Mouse (Mus musculus) spleen, embryonic (tissue): Measurements from ENCODE around the gene Klk8.

Source experiments
- CTCF ChIA-PET: fragments of 350-600 bp; sonication (Branson Sonifier 250); formaldehyde crosslinking; loops from one replicate; lab custom pipeline; 2022; lab: Charles Lee

Klk8 gene

GRCm38 (mm10) chr7:43797333-43797769 lies at the start of gene Klk8:
Gene Klk8, plus strand, starts transcription at chr7:43797577.
- CTCF ChIA-PET = no interaction called here

- CTCF ChIA-PET = no interaction called here
Observed at GRCm38 (mm10) chr7:43747788-43748187, 49.6 kb upstream of the Klk8 start.

GRCm38 (mm10) chr7:43752806-43753205 lies 44.6 kb upstream of the Klk8 start:
- CTCF ChIA-PET = no interaction called here

GRCm38 (mm10) chr7:43766484-43766883 lies 30.9 kb upstream of the Klk8 start:
- CTCF ChIA-PET = no interaction called here

- CTCF ChIA-PET = no interaction called here
Observed at GRCm38 (mm10) chr7:43768597-43768996, 28.8 kb upstream of the Klk8 start, which contains the start of gene Klk12. Gene Klk12, plus strand, starts transcription at chr7:43768897.

DNA sequence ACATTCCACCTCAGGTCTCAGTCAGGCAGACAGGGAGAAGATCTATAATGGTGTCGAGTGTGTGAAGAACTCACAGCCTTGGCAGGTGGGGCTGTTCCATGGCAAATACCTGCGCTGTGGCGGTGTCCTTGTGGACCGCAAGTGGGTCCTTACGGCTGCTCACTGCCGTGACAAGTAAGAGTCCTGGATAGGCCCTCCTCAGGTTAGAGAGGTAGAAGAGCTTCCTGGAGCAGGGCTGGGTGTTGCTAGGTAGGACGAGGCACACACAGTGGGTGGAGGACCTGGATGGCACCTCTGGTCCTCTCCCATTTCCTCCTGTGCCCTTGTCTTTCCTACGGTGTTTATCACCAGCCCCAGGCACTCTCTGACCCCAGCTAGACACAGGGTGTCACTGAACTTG lies 27.7 kb upstream of the Klk8 start:
- CTCF ChIA-PET = no interaction called here

DNA sequence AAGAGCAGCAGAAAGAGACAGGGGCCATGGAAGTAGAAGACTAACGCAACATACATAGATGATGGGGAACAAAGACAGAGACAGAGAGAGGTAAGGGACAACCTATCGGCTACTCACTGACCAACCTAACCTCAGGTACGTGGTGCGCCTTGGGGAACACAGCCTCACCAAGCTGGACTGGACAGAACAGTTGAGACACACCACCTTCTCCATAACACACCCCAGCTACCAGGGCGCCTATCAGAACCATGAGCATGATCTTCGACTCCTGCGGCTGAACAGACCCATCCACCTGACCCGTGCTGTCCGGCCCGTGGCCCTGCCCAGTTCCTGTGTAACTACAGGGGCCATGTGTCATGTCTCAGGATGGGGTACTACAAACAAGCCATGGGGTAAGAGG lies 26.7 kb upstream of the Klk8 start:
- CTCF ChIA-PET = no interaction called here

DNA sequence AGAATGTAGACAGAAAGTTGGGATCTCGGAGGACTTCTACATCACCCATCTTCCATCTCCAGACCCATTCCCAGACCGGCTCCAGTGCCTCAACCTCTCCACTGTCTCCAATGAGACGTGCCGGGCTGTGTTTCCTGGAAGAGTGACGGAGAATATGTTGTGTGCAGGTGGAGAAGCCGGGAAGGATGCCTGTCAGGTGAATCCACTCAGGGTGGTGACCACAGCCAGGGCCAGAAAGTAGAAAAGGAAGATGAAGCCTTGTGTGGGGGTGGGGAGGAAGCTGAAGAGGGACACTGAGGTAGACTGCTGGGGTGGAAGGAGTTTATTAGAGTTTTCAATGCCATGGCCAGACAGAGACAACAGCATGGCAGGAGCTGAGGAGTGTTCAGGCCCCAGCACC lies 25.5 kb upstream of the Klk8 start:
- CTCF ChIA-PET = no interaction called here

DNA sequence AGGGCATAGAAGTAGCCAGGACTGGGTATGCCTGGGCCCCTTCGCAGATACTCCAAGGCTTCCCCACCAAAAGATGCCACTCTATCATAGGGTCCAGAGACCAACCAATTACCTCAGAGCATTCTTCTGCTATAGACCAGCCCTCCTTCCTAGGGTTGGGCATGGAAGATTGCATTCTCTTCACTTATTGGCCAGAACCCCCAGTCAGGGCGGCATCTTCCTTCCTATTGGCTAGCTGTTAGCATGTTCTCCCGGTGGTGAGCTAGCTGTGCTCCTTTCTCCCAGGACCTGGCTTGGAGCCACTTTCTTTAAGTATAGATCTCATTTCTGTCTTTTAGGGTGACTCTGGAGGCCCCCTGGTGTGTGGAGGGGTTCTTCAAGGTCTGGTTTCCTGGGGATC lies 24.5 kb upstream of the Klk8 start:
- CTCF ChIA-PET = no interaction called here

DNA sequence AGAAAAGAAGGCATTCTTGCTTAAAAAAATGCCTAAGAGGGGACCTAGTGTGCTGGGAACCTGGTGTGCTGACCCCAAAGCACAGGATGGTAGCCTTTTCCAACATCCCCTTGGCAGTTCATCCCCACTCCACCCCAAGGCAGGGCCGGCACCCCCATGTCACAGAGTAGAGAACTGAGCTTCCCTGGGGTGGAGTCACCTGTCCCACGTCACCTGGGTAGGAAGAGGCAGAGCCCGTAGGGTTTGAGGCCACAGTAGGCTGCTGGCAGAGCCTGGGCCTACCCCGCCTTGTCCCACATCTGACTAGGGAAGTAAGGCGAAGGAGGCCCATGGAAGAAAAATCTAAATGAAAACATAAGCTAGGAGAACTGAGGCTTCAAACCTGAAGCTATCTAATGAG lies 23.0 kb upstream of the Klk8 start, which contains the start of gene Klk11:
Klk11 (plus strand) TSS at position 241 of the 400 bp plus-strand sequence.
- CTCF ChIA-PET = no interaction called here

DNA sequence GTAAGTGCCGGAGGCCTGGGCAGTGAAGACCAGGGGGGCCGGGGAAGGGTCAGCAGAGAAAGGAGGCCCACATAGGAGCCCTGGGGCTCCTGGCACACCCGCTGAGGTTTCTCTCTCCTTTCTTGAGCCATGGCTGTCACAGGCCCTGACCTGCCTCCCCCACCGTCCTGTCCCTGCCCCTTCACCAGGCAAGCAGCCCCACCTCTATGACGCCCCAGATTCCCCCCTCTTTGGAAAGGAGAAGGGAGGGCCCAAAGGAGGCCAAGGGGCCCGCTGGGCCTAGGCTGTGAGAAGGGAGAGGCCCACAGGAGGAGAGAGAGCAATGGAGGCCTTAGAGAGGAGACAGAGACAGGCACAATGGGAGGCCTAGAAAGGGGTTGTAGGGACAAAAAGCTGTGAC lies 22.6 kb upstream of the Klk8 start:
- CTCF ChIA-PET = no interaction called here

- CTCF ChIA-PET = no interaction called here
Observed at GRCm38 (mm10) chr7:43775311-43776057, 21.9 kb upstream of the Klk8 start.

DNA sequence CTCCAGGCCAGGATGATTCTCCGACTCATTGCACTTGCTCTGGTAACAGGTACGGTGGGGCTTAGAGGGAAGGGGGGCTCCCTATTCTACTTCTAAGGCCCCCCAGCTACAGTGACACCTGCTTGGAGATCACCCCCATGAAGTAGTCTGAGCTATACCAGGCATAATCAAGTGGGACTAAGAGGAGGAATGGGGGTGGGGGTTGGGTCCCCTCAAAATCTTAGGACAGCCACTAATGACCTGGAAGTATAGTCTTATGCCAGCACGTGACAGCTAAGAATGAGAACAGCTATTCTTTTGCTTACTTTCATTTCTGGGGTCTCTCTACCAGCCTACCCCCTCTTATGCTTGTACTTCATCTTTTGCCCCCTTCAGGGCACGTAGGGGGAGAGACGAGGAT lies 20.9 kb upstream of the Klk8 start:
- CTCF ChIA-PET = no interaction called here

DNA sequence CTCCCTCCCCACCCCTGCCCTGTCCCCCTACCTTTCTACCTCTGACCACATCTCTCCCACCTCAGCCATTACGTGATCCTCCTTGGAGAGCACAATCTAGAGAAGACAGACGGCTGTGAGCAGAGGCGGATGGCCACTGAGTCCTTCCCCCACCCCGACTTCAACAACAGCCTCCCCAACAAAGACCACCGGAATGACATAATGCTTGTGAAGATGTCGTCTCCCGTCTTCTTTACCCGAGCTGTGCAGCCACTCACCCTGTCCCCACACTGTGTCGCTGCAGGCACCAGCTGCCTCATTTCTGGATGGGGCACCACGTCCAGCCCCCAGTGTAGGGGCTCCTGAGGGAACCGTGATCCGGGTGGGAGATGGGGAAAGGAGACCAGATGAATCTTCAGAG lies 20.0 kb upstream of the Klk8 start:
- CTCF ChIA-PET = no interaction called here

- CTCF ChIA-PET = no interaction called here
Observed at GRCm38 (mm10) chr7:43778176-43778970, 19.0 kb upstream of the Klk8 start.

DNA sequence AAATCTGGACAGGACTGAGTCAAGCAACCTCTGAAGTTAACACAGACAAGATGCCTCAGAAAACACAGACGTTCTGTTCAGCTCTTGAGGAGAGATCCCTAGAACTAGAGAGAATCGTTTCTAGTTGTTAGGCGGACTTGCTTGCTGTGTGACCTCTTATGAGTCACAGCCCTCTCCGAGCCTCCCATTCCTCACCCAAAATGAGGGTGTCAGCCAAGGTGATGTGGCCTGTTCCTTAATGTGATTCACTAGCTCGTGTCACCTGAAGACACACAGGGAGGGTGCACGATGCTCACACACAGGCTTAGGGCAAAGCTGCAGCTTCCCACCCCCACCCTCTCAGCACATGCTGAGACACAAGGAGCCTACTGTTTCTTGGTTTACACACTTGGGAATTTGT lies 17.1 kb upstream of the Klk8 start:
- CTCF ChIA-PET = no interaction called here

DNA sequence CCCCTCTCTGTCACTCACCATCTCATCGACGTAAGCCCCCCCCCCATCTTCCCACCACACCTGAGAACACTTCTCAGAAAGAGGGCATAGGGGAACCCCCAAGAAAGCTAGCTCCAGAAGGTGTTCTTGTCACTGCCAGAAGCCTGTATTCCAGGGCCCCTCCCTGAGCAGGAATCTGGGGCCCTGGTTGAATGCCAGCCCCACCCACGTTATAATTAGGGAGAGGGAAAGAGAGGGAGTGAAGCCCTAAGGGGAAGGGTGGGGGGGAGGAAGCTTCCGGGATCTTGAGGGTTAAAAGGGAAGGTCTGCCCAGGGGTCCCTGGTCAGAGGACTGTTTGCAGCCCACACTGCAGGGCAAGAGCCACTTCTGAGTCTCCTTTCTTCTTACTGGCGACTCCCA lies 16.6 kb upstream of the Klk8 start, which contains the start of gene Klk10:
Klk10 (plus strand) TSS at position 290 of the 400 bp plus-strand sequence.
- CTCF ChIA-PET = no interaction called here

DNA sequence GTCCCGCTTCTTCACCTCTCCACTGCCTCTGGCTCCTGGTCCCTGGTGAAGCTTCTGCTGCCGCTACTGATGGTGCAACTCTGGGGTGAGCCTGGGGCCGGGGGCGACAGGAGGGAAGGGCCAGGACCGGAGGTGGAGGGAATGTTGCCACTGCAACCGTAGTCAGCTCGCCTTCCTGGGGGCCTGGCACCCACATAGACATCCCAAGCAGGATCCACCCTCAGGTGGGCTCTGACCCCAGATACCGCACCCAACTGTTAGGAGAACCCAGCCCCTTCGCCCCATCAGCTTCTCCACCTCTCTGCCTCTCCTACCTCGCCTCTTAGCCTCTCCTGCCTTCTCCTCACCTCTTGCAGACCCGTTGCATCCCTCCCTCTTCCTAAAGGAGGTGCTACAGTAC lies 15.8 kb upstream of the Klk8 start:
- CTCF ChIA-PET = interaction anchor here (0.5 kb wide), 1 partner anchor 36 kb away, joined by 7 read pairs; no protein-coding TSS in a partner anchor

DNA sequence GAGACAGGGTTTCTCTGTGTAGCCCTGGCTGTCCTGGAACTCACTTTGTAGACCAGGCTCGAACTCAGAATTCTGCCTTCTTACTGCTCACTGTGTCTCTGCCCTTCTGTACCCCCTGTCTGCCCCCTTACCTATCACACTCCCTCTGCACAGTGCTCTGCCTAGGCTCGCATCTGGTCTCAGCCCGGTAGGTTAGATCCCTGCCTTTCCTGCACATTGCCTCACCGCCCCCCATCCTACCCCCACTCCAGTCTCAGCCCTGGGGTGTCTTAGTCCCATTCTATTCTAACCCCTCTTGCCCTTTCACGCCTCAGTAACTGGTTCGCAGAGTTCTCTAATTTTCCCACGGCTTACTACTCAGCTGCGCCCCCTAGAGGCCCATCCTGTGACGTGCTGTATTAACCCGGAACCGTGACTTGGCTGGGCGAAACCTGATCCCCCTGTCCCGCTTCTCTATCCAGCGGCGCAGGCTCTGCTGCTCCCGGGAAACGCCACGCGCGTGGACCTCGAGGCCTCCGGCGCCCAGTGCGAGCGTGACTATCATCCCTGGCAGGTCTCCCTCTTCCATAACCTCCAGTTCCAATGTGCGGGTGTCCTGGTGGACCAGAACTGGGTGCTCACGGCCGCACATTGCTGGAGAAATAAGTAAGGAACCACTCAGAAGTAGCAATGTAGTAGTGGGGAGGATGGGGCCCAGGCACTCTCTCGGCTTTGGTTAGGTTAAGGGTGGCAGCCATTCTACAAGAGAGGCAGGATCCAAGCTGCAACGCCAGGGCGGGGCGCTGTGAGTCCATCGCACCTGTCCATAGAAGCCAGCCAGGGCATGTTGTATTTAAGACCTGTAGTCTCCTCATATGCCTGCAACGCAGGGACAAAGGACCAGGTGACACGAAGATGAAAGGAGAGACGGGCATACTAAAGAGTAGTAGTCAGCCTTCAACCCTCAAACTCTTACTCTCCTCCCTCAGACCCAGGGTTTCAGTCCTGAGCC lies 14.8 kb upstream of the Klk8 start:
- CTCF ChIA-PET = interaction anchor here (0.7 kb wide), 1 partner anchor 62 kb away, joined by 3 read pairs; no protein-coding TSS in a partner anchor

- CTCF ChIA-PET = no interaction called here
Observed at GRCm38 (mm10) chr7:43785286-43785685, 12.1 kb upstream of the Klk8 start.

GRCm38 (mm10) chr7:43788096-43788495 lies 9.3 kb upstream of the Klk8 start:
- CTCF ChIA-PET = no interaction called here
